ENCODE assay signal across 9 mouse cellular contexts in the genomic region with DNA sequence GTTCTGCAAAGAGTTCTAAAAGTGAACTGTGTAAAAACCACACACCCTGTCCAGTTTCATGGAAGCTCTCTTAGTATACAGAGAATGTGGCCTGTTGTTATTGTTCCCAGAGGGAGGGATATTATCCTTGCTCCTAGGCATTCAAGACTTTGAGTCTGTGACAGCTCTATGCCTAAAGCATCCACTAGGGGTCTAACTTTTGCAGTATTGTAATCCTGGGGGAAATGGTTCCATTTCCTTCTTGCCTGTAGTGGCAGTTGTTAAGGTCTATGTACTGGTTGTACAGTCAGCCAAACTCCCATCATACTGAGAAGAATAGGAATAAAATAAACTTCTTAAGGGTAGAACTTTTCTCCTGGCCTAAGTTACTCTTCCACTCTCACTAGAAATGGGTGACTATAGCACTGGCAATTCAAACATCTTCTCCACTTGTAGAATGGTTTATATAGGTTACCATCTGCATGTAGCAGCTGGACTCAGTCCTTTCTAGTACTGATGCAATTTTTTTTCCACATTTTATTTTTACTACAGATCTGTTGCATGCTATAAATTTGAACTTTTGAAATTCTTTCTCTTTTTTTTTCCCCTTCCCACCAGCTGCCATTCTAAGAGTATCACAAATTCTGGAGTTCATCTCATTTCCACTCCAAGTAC. TPM values are rescaled to one million over a fixed set of nuclear protein-coding genes. Genes with fewer than 3 reads are reported as not detected.
DNase-seq lines count a peak whose midpoint lies in the region; ATAC-seq and TF ChIP-seq lines count a peak whose summit lies in the region.
"Had no signal": no experiment of that assay in that cellular context is flagged by ENCODE, and none has a peak within 500 bp of the region (broad histone marks: within the 10 kb centered on the region; RNA-seq: fewer than 3 reads in every experiment).

No protein-coding gene starts in this region.

- no peaks in the 10 kb centered on the region for H3K4me1 ChIP-seq in liver, embryonic 14.5 days (replicated peaks; ENCODE audit: control insufficient read depth in 2 of 2, insufficient read depth in 2 of 2, low read length in 1 of 2)
- no peaks in the 10 kb centered on the region for H3K4me1 ChIP-seq in liver, embryonic 12.5 days
- H3K4me1 ChIP-seq: midbrain, embryonic 12.5 days had no signal

- intact Hi-C loops in left cerebral cortex, postnatal 4 days (cut with DNase I), result no loop called here

- H3K4me2 ChIP-seq in liver, embryonic 14.5 days (ENCODE audit: low read depth), result no peak overlapping the region
- no peak overlapping the region for H3K4me2 ChIP-seq in liver, embryonic 12.5 days
- H3K4me2 ChIP-seq: midbrain, embryonic 12.5 days had no signal

- no peaks in the 10 kb centered on the region for H3K27me3 ChIP-seq in liver, embryonic 14.5 days (ENCODE audit: control insufficient read depth, insufficient read depth, low read length)
- no peaks in the 10 kb centered on the region for H3K27me3 ChIP-seq in liver, embryonic 12.5 days (replicated peaks)
- H3K27me3 ChIP-seq: midbrain, embryonic 12.5 days had no signal

- peak; percentile 9 for DNase-seq in cerebellum, adult 11 months
- DNase-seq in cerebellum, postnatal 4 days (ENCODE audit: low spot score in 2 of 2), result no peak
- DNase-seq in liver, embryonic 14.5 days (ENCODE audit: low read depth in 3 of 3, low spot score in 3 of 3), result no peak
- DNase-seq in cerebellum, postnatal 36 days, result peak; percentile 3 to 33
- DNase-seq in lung, postnatal 36 days, result peak; percentile 60
- DNase-seq in spleen, postnatal 10 days (ENCODE audit: low spot score in 2 of 2), result no peak
- DNase-seq in left cerebral cortex, postnatal 4 days, result no peak

- H3K9me3 ChIP-seq in liver, embryonic 14.5 days (ENCODE audit: control insufficient read depth, low read length), result no peaks in the 10 kb centered on the region
- no peaks in the 10 kb centered on the region for H3K9me3 ChIP-seq in liver, embryonic 12.5 days (replicated peaks)
- H3K9me3 ChIP-seq: midbrain, embryonic 12.5 days had no signal

- peak; percentile 16; the same call in 1 of the 2 replicates for TF ChIP-seq CTCF in liver, embryonic 14.5 days (IDR thresholded peaks at IDR 0.05; ENCODE audit: low read depth)

- TF ChIP-seq EP300 in liver, embryonic 14.5 days (IDR thresholded peaks at IDR 0.05; ENCODE audit: low read depth), result no peak

- no peak for ATAC-seq in liver, embryonic 14.5 days (ENCODE audit: insufficient read depth)
- ATAC-seq in liver, embryonic 12.5 days, result no peak

- no peak overlapping the region for H3K4me3 ChIP-seq in liver, embryonic 14.5 days (ENCODE audit: insufficient read depth in 1 of 2, low read depth in 2 of 2, low read length in 2 of 2)
- no peak overlapping the region for H3K4me3 ChIP-seq in liver, embryonic 12.5 days
- H3K4me3 ChIP-seq: midbrain, embryonic 12.5 days had no signal

- H3K36me3 ChIP-seq in liver, embryonic 14.5 days (replicated peaks; ENCODE audit: control insufficient read depth, insufficient read depth, low read depth), result no peaks in the 10 kb centered on the region
- no peaks in the 10 kb centered on the region for H3K36me3 ChIP-seq in liver, embryonic 12.5 days
- H3K36me3 ChIP-seq: midbrain, embryonic 12.5 days had no signal

- H3K9ac ChIP-seq in liver, embryonic 14.5 days (replicated peaks), result no peak overlapping the region
- H3K9ac ChIP-seq in liver, embryonic 12.5 days, result no peak overlapping the region
- H3K9ac ChIP-seq: midbrain, embryonic 12.5 days had no signal

- H3K27ac ChIP-seq in liver, embryonic 14.5 days, result no peak overlapping the region
- H3K27ac ChIP-seq in liver, embryonic 12.5 days, result no peak overlapping the region
- H3K27ac ChIP-seq: midbrain, embryonic 12.5 days had no signal

RNA-seq across cellular contexts. Expression of gene Dpt, which starts 51.4 kb away (rescaled TPM):
- 0.04 TPM in 1 of 2 replicates, not detected in the other for polyA plus RNA-seq in liver, embryonic 14.5 days (2012; rRNA removed)
- polyA plus RNA-seq in liver, embryonic 14.5 days (2014; fragmentation: Nextera tagmentation; extraction: Ambion mirVana), result not detected in 2 replicates
- polyA plus RNA-seq in liver, embryonic 12.5 days (2016; fragmentation: Nextera tagmentation; extraction: Ambion mirVana), result not detected in 2 replicates
- total RNA-seq in left cerebral cortex, postnatal 4 days (2021), result not detected
- polyA plus RNA-seq: midbrain, embryonic 12.5 days had no signal

Comparison
In these comparisons a context has a peak if more than half of its experiments do, and no peak if none do; other contexts are left out.
1. DNase-seq: peak in cerebellum, adult 11 months (single experiment), cerebellum, postnatal 36 days (2 of 2) and lung, postnatal 36 days (single experiment); none in cerebellum, postnatal 4 days (0 of 2), liver, embryonic 14.5 days (0 of 3), spleen, postnatal 10 days (0 of 2) and left cerebral cortex, postnatal 4 days (single experiment).